Mouse (Mus musculus): ENCODE results near the gene Pom121. TPM values are rescaled to one million over a fixed set of nuclear protein-coding genes. Genes with fewer than 3 reads are reported as not detected.

Gene Pom121
- 19.1 and 22.1 TPM in 2 replicates for polyA plus RNA-seq (2016; fragmentation: Nextera tagmentation; extraction: Ambion mirVana)

GRCm38 (mm10) chr5:135394004-135394823 is at the start of gene Pom121:
Gene Pom121, minus strand, starts transcription at chr5:135394546.
- under 1% methylated on average over 105 of the region's 110 CpGs for WGBS
- no peaks in the 10 kb centered on the region for H3K9me3 ChIP-seq
- H3K9ac ChIP-seq (replicated peaks): peak within 1 kb of the TSS; percentile 99
- H3K4me3 ChIP-seq (replicated peaks): peak within 1 kb of the TSS; percentile 99
- peak within 1 kb of the TSS; percentile 91 for H3K27ac ChIP-seq
- H3K36me3 ChIP-seq: peaks cover 31% of the 10 kb centered on the region
- H3K27me3 ChIP-seq: no peaks in the 10 kb centered on the region
- peaks cover 9% of the 10 kb centered on the region for H3K4me1 ChIP-seq (replicated peaks)
- peak within 1 kb of the TSS; percentile 84 for H3K4me2 ChIP-seq
- ATAC-seq (ENCODE audit: insufficient number of reproducible peaks, insufficient read depth, low FRiP score, low TSS enrichment, low read depth): peak; percentile 81

DNA sequence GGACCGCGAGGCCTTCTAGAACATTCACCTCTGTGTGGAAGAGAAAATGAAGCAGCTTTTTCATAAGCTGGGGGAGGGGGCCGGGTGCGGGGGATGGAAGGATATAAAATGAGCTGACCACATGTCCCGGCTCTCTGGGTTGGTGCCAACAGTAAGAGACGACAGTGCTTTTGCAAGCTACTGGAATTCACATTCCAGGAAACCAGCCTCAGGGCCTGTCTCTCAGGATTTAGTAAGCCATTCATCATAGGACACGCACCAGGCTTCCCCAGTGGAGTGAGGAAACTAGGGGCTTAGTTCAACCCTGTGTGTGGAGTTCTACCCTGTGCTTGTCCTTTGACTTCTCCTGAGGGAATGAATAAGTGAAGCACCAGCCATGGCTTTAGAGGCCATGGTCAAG is 48.1 kb upstream of the Pom121 start:
- Histone ChIP-seq H3K27me3 (no peaks in the 10 kb centered on the region), H3K36me3 (peaks cover 86% of the 10 kb centered on the region), H3K9me3 (no peaks in the 10 kb centered on the region), H3K27ac (peak overlapping the region; percentile 18; the same call in 1 of the 2 replicates), H3K9ac (replicated peaks) (no peak overlapping the region), H3K4me1 (replicated peaks) (no peaks in the 10 kb centered on the region), H3K4me3 (replicated peaks) (no peak overlapping the region), H3K4me2 (no peak overlapping the region)
- ATAC-seq (ENCODE audit: insufficient number of reproducible peaks, insufficient read depth, low FRiP score, low TSS enrichment, low read depth): no peak
- WGBS: 73% methylated on average over 7 of the region's 7 CpGs

DNA sequence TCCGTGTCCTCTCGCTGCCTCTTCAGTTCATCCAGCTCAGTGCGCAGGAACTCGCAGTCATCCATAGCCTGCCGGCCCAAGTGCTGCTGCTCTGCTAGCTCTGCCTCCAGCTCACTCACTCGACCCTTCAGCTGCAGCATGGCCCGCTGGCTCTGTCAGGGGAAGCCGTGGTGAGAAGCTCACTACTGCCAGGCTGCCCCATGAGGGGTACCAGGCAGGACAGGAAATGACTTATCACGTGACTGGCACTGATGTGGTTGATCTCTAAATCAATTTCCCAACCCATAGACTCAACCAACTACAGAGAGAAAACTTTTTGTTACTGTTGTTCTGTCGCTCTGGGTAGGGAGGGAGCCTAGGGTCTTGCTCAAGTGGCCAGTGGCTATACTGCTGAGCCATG is 40.7 kb upstream of the Pom121 start:
- H3K4me3 ChIP-seq (replicated peaks): no peak overlapping the region
- peaks cover 9% of the 10 kb centered on the region; the same call in 1 of the 2 replicates for H3K9me3 ChIP-seq
- 93% methylated on average over 10 of the region's 10 CpGs for WGBS
- H3K4me2 ChIP-seq: no peak overlapping the region
- no peak overlapping the region for H3K27ac ChIP-seq
- H3K4me1 ChIP-seq (replicated peaks): no peaks in the 10 kb centered on the region
- ATAC-seq (ENCODE audit: insufficient number of reproducible peaks, insufficient read depth, low FRiP score, low TSS enrichment, low read depth): no peak
- H3K36me3 ChIP-seq: peaks cover 92% of the 10 kb centered on the region
- no peaks in the 10 kb centered on the region for H3K27me3 ChIP-seq
- no peak overlapping the region for H3K9ac ChIP-seq (replicated peaks)

DNA sequence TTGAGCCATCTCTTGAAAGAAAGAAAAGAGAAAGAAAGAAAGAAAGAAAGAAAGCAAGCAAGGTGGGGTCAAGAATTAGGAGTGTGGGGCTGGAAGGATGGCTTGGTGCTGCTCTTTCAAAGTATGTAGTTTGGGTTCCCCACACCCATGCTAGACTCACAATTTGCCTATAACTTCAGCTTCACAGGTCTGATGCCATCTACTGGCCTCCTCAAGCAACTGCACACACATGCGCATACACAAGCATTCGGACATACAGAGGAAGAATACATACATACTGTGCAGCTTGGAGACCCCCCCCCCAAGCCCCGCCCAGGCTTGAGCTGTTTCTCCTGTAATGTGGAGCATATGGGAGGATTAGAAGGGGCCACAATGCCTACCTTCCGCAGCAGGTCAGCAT is 39.5 kb upstream of the Pom121 start:
- no peaks in the 10 kb centered on the region for H3K4me1 ChIP-seq (replicated peaks)
- no peak overlapping the region for H3K9ac ChIP-seq (replicated peaks)
- no peak overlapping the region for H3K4me2 ChIP-seq
- H3K27me3 ChIP-seq: no peaks in the 10 kb centered on the region
- no peak overlapping the region for H3K27ac ChIP-seq
- peaks cover 9% of the 10 kb centered on the region; the same call in 1 of the 2 replicates for H3K9me3 ChIP-seq
- ATAC-seq (ENCODE audit: insufficient number of reproducible peaks, insufficient read depth, low FRiP score, low TSS enrichment, low read depth): no peak; the same call in 1 of the 2 replicates
- WGBS: 95% methylated on average over 4 of the region's 4 CpGs
- no peak overlapping the region for H3K4me3 ChIP-seq (replicated peaks)
- peaks cover 96% of the 10 kb centered on the region for H3K36me3 ChIP-seq

DNA sequence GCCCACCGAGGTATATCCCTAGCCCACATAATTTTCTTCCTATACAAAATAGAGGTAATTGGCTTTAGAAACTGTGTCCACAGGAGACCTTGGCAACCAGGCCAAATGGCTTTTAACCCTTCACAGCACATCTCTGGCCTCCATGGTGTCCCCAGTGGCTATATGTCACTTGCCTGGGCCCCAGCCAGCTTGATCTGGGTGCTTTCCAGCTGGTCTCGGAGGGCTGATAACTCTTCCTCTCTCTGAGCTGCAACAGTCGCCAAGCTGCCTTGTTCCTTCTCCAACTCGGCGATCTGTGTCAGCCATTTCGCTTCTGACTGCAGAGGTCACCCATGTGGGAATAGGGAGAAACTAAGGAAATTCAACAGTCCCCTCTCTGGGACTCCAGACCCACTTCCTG is 36.8 kb upstream of the Pom121 start:
- WGBS: 90% methylated on average over 6 of the region's 6 CpGs
- Histone ChIP-seq H3K9ac (replicated peaks) (no peak overlapping the region), H3K4me1 (replicated peaks) (no peaks in the 10 kb centered on the region), H3K4me2 (no peak overlapping the region), H3K27ac (no peak overlapping the region), H3K36me3 (peaks cover 96% of the 10 kb centered on the region), H3K4me3 (replicated peaks) (no peak overlapping the region), H3K27me3 (no peaks in the 10 kb centered on the region), H3K9me3 (peaks cover 9% of the 10 kb centered on the region; the same call in 1 of the 2 replicates)
- ATAC-seq (ENCODE audit: insufficient number of reproducible peaks, insufficient read depth, low FRiP score, low TSS enrichment, low read depth): no peak

DNA sequence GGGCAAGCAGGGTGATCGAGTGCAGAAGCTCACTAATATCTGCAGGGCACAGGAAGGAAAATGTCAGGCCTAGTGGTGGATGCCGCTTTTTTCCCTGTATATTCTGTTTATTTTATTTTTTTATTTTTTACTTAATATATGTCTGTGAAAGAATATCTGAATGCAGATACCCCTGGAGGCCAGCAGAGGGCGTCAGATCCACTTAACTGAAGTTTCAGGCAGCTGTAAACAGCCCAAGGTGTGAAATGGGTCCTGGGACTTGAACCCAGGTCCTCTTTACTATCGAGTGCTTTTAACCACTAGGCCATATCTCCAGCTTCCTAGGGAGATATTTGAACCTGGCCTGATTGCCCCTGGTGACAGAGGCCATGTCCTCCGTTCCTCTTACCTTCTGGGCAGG is 34.4 kb upstream of the Pom121 start:
- H3K27ac ChIP-seq: no peak overlapping the region
- H3K36me3 ChIP-seq: peaks cover 96% of the 10 kb centered on the region
- no peaks in the 10 kb centered on the region for H3K27me3 ChIP-seq
- ATAC-seq (ENCODE audit: insufficient number of reproducible peaks, insufficient read depth, low FRiP score, low TSS enrichment, low read depth): no peak
- H3K9ac ChIP-seq (replicated peaks): no peak overlapping the region
- WGBS: 77% methylated on average over 5 of the region's 5 CpGs
- H3K4me3 ChIP-seq (replicated peaks): no peak overlapping the region
- H3K4me2 ChIP-seq: no peak overlapping the region
- peaks cover 2% of the 10 kb centered on the region; the same call in 1 of the 2 replicates for H3K9me3 ChIP-seq
- no peaks in the 10 kb centered on the region for H3K4me1 ChIP-seq (replicated peaks)

GRCm38 (mm10) chr5:135410266-135410665 is 15.9 kb upstream of the Pom121 start:
- Histone ChIP-seq H3K36me3 (peaks cover 59% of the 10 kb centered on the region), H3K27me3 (no peaks in the 10 kb centered on the region), H3K4me1 (replicated peaks) (no peaks in the 10 kb centered on the region), H3K4me2 (no peak overlapping the region), H3K27ac (no peak overlapping the region), H3K9me3 (0 out of 2 replicates have a peak, but pooled peaks cover under 1% of the 10 kb centered on the region), H3K4me3 (replicated peaks) (no peak overlapping the region), H3K9ac (replicated peaks) (no peak overlapping the region)
- WGBS: 93% methylated on average over 9 of the region's 9 CpGs
- ATAC-seq (ENCODE audit: insufficient number of reproducible peaks, insufficient read depth, low FRiP score, low TSS enrichment, low read depth): no peak

- Histone ChIP-seq H3K27me3 (no peaks in the 10 kb centered on the region), H3K9ac (replicated peaks) (no peak overlapping the region), H3K36me3 (peaks cover 38% of the 10 kb centered on the region), H3K27ac (no peak overlapping the region), H3K9me3 (no peaks in the 10 kb centered on the region), H3K4me2 (no peak overlapping the region), H3K4me3 (replicated peaks) (no peak overlapping the region), H3K4me1 (replicated peaks) (0 out of 2 replicates have a peak, but pooled peaks cover 2% of the 10 kb centered on the region)
- 83% methylated on average over 4 of the region's 4 CpGs for WGBS
- ATAC-seq (ENCODE audit: insufficient number of reproducible peaks, insufficient read depth, low FRiP score, low TSS enrichment, low read depth): no peak
Observed at GRCm38 (mm10) chr5:135408114-135408513, 13.8 kb upstream of the Pom121 start.

DNA sequence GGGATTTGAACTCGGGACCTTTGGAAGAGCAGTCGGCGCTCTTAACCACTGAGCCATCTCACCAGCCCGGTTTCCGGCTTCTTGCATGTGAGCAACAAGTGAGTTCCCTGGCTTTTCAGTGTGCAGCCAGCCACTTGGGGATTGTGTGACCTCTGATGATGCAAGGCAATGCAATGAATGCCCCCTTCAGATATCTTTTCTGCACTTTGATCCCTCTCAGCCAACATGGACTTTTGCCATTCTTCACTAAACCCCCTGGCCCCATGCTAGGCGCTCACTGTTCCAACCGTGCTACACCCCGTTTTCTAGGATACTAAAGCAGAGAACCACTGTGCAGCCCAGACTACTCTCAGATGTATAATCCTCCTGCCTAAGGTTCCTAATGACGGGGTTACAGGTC is 11.1 kb upstream of the Pom121 start:
- no peak for ATAC-seq (ENCODE audit: insufficient number of reproducible peaks, insufficient read depth, low FRiP score, low TSS enrichment, low read depth)
- no peak overlapping the region for H3K27ac ChIP-seq
- 83% methylated on average over 9 of the region's 9 CpGs for WGBS

DNA sequence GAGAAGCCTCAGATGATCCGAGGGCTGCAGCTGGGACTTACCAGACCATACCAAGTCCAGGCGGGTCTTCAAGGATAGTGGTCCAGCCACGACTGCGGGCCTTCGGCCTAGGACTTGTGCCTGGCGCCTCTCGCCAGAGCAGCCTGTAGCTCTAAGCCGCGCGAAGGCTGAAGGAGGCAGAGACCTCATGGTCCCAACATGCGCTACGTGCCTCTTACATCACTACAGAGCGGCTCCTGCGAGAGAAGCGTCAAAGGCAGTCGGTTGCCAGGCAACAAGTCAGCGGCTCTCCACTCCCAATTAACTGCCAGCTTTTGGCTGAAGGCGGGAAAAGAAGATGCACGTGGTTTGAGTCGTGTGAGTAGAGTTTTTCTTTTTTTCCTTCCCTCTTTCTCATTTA is 10.3 kb upstream of the Pom121 start:
- peak; percentile 54; the same call in 1 of the 2 replicates for ATAC-seq (ENCODE audit: insufficient number of reproducible peaks, insufficient read depth, low FRiP score, low TSS enrichment, low read depth)
- WGBS: 37% methylated on average over 20 of the region's 20 CpGs

More for the DNA sequence above, 11.1 kb upstream of the Pom121 start:
- Histone ChIP-seq H3K36me3 (peaks cover 17% of the 10 kb centered on the region), H3K4me1 (replicated peaks) (0 out of 2 replicates have a peak, but pooled peaks cover 2% of the 10 kb centered on the region), H3K4me2 (no peak overlapping the region), H3K9ac (replicated peaks) (no peak overlapping the region), H3K27me3 (no peaks in the 10 kb centered on the region), H3K4me3 (replicated peaks) (no peak overlapping the region), H3K9me3 (no peaks in the 10 kb centered on the region)

DNA sequence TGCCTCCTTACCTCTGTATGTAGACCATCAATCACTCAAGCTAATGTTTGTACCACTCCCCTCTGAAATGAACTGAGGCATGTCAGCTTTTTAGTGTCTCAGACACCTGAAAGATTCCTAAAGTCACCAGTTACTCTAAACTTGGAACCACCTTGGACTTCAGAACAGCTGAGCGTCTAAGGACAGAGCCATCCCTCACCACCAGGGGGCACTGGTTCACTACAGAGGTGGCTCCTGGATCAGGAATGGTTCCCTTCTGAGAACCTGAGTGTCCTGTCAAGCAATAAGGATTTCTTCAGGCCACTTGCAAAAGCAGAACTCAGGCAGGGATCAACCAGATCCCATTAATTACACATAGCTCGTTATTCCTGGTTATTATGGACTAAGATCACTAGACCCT is 5.9 kb upstream of the Pom121 start:
- no peaks in the 10 kb centered on the region for H3K27me3 ChIP-seq
- no peaks in the 10 kb centered on the region for H3K9me3 ChIP-seq
- no peak overlapping the region for H3K4me3 ChIP-seq (replicated peaks)
- no peak overlapping the region for H3K27ac ChIP-seq
- 11% methylated on average over 2 of the region's 2 CpGs for WGBS
- H3K36me3 ChIP-seq: no peaks in the 10 kb centered on the region
- no peak for ATAC-seq (ENCODE audit: insufficient number of reproducible peaks, insufficient read depth, low FRiP score, low TSS enrichment, low read depth)
- H3K4me2 ChIP-seq: no peak overlapping the region
- no peak overlapping the region for H3K9ac ChIP-seq (replicated peaks)
- H3K4me1 ChIP-seq (replicated peaks): 0 out of 2 replicates have a peak, but pooled peaks cover 2% of the 10 kb centered on the region

More for the DNA sequence above, 10.3 kb upstream of the Pom121 start:
- no peak overlapping the region for H3K27ac ChIP-seq
- no peak overlapping the region for H3K9ac ChIP-seq (replicated peaks)
- H3K4me3 ChIP-seq (replicated peaks): no peak overlapping the region
- peaks cover 9% of the 10 kb centered on the region for H3K36me3 ChIP-seq
- H3K9me3 ChIP-seq: no peaks in the 10 kb centered on the region
- no peaks in the 10 kb centered on the region for H3K27me3 ChIP-seq
- no peak overlapping the region for H3K4me2 ChIP-seq
- H3K4me1 ChIP-seq (replicated peaks): 0 out of 2 replicates have a peak, but pooled peaks cover 2% of the 10 kb centered on the region
